Mouse (Mus musculus) ES-E14 (cell line): Measurements from ENCODE around the gene Slc16a3. TPM values are rescaled to one million over a fixed set of nuclear protein-coding genes. Genes with fewer than 3 reads are reported as not detected.
A peak's percentile ranks its signal among the peaks of the same experiment; 100 is the strongest.

ENCODE experiments used
- DNase-seq: peaks from one replicate; pipeline ENCODE4 v3.0.0-alpha.2; 2013; ENCODE audit warnings: low read depth, low spot score
- H3K27ac ChIP-seq: 2 replicates; pipeline ENCODE4 v1.5.1; 2012; ENCODE audit warnings: low read depth, mild to moderate bottlenecking, low read length, moderate library complexity, mixed read lengths; ENCODE audit not compliant: poor library complexity, insufficient read depth, severe bottlenecking
- H3K36me3 ChIP-seq: 2 replicates; pipeline ENCODE4 v1.6.1; 2012; ENCODE audit warnings: mild to moderate bottlenecking, low read length, moderate library complexity, mixed read lengths; ENCODE audit not compliant: control insufficient read depth, poor library complexity, insufficient read depth, severe bottlenecking
- H3K4me1 ChIP-seq, 2 experiments: fragments of 150-350 bp in 1 of 2; sonication (generic) in 1 of 2; 2 replicates each; pipeline ENCODE4 v1.6.1; 2012; ENCODE audit warnings: low read length in 2 of 2, mild to moderate bottlenecking in 1 of 2, mixed read lengths in 1 of 2; ENCODE audit not compliant: control insufficient read depth in 2 of 2, insufficient read depth in 2 of 2, poor library complexity in 1 of 2
- H3K4me3 ChIP-seq, 2 experiments: fragments of 150-350 bp in 1 of 2; sonication (generic) in 1 of 2; 2 replicates each; pipeline ENCODE4 v1.5.1; 2012; ENCODE audit warnings: low read length in 2 of 2, low read depth in 1 of 2, mild to moderate bottlenecking in 1 of 2, mixed read lengths in 1 of 2; ENCODE audit not compliant: insufficient read depth in 1 of 2, poor library complexity in 1 of 2, severe bottlenecking in 1 of 2
- H3K9ac ChIP-seq: 2 replicates; pipeline ENCODE4 v1.6.1; 2012; ENCODE audit warnings: low read depth, mild to moderate bottlenecking, low read length, mixed read lengths; ENCODE audit not compliant: poor library complexity, insufficient read depth, severe bottlenecking
- H3K9me3 ChIP-seq: fragments of 150-350 bp; sonication (generic); 2 replicates; pipeline ENCODE4 v1.6.1; 2012; ENCODE audit warnings: low read depth, mild to moderate bottlenecking, low read length; ENCODE audit not compliant: control insufficient read depth, insufficient read depth
- CHD2 ChIP-seq: IDR thresholded peaks from 2 replicates; pipeline ENCODE4 v1.6.1; 2014; ENCODE audit warnings: mild to moderate bottlenecking, low read depth, low read length, inconsistent platforms
- HCFC1 ChIP-seq: IDR thresholded peaks from 2 replicates; pipeline ENCODE4 v1.6.1; 2012; ENCODE audit warnings: low read length, inconsistent platforms, borderline replicate concordance; ENCODE audit not compliant: insufficient read depth
- MAFK ChIP-seq: IDR thresholded peaks from 2 replicates; pipeline ENCODE4 v1.6.1; 2014; ENCODE audit warnings: mild to moderate bottlenecking, low read depth, low read length, inconsistent platforms; ENCODE audit not compliant: insufficient read depth
- ZC3H11A ChIP-seq: IDR thresholded peaks from 2 replicates; pipeline ENCODE4 v1.6.1; 2012; ENCODE audit warnings: low read depth, mild to moderate bottlenecking, inconsistent platforms, low read length, borderline replicate concordance
- ZNF384 ChIP-seq: IDR thresholded peaks from 2 replicates; pipeline ENCODE4 v1.6.1; 2012; ENCODE audit warnings: low read depth, low read length, inconsistent platforms
- in situ Hi-C, 2 experiments: fragments of 600-800 bp; cut with MboI; formaldehyde crosslinking; loops; one replicate each; pipeline ENCODE4 v1.15.1; 2025; ENCODE audit warnings: low sequenced_read_pairs in 2 of 2, inconsistent platforms in 1 of 2; ENCODE audit not compliant: unreplicated experiment in 2 of 2
- total RNA-seq: library from RNA; depleted of rRNA; stranded (reverse); fragments of 300-350 nt; gene quantifications from 2 replicates; pipeline ENCODE4 v1.2.3, GENCODE M21; 2012

The Slc16a3 gene
- total RNA-seq, 1 experiment, result 261 TPM

DNA sequence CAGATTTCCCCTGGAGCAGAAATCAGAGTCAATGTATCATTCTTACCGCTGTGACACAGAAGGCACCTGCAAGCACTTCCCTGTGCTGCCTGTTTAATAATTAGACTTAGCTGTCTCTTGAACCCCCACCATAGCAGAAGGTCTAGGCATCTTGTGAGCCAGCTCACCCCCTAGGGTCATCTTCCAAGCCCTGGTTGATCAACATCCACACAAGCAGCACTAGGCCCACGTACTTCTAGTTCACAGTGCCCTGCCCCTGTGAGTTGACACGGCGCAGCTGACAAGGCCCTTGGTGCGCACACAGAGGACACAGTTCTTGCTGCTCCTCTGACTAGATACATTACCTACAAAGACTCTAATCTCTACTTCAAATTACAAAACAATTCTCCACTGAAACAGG lies 21.5 kb downstream of the Slc16a3 start:
- no peaks in the 10 kb centered on the region for H3K9me3 ChIP-seq
- DNase-seq, result no peak
- no peak overlapping the region for H3K27ac ChIP-seq
- TF ChIP-seq ZNF384 (no peak), CHD2 (no peak), MAFK (no peak), ZC3H11A (no peak), HCFC1 (no peak)
- peaks cover 67% of the 10 kb centered on the region for H3K36me3 ChIP-seq
- H3K4me1 ChIP-seq, result peaks cover 8 to 10% of the 10 kb centered on the region in 2 experiments
- in situ Hi-C loops, result no loop called here
- H3K9ac ChIP-seq, result no peak overlapping the region
- H3K4me3 ChIP-seq, result no peak overlapping the region

GRCm38 (mm10) chr11:120971237-120971636 lies 23.0 kb downstream of the Slc16a3 start:
- H3K4me3 ChIP-seq, result no peak overlapping the region
- TF ChIP-seq MAFK (no peak), ZC3H11A (no peak), HCFC1 (no peak), ZNF384 (no peak), CHD2 (no peak)
- in situ Hi-C loops, result no loop called here
- DNase-seq, result no peak
- H3K9ac ChIP-seq, result no peak overlapping the region
- H3K27ac ChIP-seq, result no peak overlapping the region
- peaks cover 65% of the 10 kb centered on the region for H3K36me3 ChIP-seq
- no peaks in the 10 kb centered on the region for H3K4me1 ChIP-seq
- no peaks in the 10 kb centered on the region for H3K9me3 ChIP-seq

DNA sequence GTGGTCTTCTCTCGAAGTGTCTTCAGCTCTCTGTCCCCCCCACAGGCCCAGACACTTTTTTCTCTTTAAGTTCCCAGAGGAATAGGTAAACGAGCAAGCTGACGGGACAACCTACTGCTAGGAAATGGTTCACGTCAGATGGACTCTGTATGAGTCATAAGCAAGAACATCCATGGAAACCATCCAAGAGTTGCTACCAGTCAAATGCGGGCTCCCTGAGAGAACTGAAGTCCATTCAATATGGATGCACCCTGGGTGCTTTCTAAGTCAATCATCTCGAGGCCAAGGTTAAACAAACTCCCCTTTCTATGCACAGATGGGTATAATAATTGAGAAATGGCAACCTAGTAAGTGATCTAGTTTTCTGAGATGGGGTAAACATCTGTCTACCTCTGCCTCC lies 25.0 kb downstream of the Slc16a3 start:
- Histone ChIP-seq H3K9me3 (no peaks in the 10 kb centered on the region), H3K27ac (no peak overlapping the region), H3K4me3 (no peak overlapping the region), H3K36me3 (peaks cover 63% of the 10 kb centered on the region), H3K4me1 (no peaks in the 10 kb centered on the region), H3K9ac (no peak overlapping the region)
- in situ Hi-C loops, result no loop called here
- no peak for DNase-seq
- TF ChIP-seq ZC3H11A (no peak), HCFC1 (no peak), ZNF384 (no peak), MAFK (no peak), CHD2 (no peak)

GRCm38 (mm10) chr11:120979711-120980426 lies 31.6 kb downstream of the Slc16a3 start:
- Histone ChIP-seq H3K27ac (no peak overlapping the region), H3K4me3 (no peak overlapping the region), H3K9me3 (no peaks in the 10 kb centered on the region), H3K36me3 (peaks cover 40% of the 10 kb centered on the region), H3K4me1 (no peaks in the 10 kb centered on the region), H3K9ac (no peak overlapping the region)
- DNase-seq, result no peak
- TF ChIP-seq MAFK, result no peak
- TF ChIP-seq CHD2, result no peak
- no peak for TF ChIP-seq HCFC1
- TF ChIP-seq ZC3H11A, result no peak
- TF ChIP-seq ZNF384, result no peak
- in situ Hi-C loops, result no loop called here

GRCm38 (mm10) chr11:120980427-120981035 lies 32.3 kb downstream of the Slc16a3 start:
- Histone ChIP-seq H3K27ac (no peak overlapping the region), H3K4me1 (no peaks in the 10 kb centered on the region), H3K9ac (no peak overlapping the region), H3K9me3 (no peaks in the 10 kb centered on the region), H3K4me3 (no peak overlapping the region), H3K36me3 (peaks cover 39% of the 10 kb centered on the region)
- no peak for TF ChIP-seq HCFC1
- TF ChIP-seq ZNF384, result 0 out of 2 replicates have a peak, but pooled peaks have one; percentile 26
- in situ Hi-C loops, result no loop called here
- no peak for DNase-seq
